Mouse (Mus musculus) limb, embryonic 14.5 days (tissue): ENCODE results near the gene Fam162a. TPM values are rescaled to one million over a fixed set of nuclear protein-coding genes. Genes with fewer than 3 reads are reported as not detected.

Experiments used
- ATAC-seq: fragments of 200-750 bp; cut with Nextera tagmentation; 2 replicates; pipeline ENCODE4 v1.8.0; 2017; ENCODE audit warnings: low read depth, moderate number of reproducible peaks, moderate TSS enrichment; ENCODE audit not compliant: low FRiP score
- DNase-seq: peaks from one replicate; pipeline ENCODE4 v3.0.0-alpha.2; 2015; ENCODE audit warnings: low spot score
- H3K27ac ChIP-seq: fragments of 300-500 bp; sonication (generic); replicated peaks from 2 replicates; pipeline ENCODE4 v1.5.1; 2014; ENCODE audit warnings: low read depth, mild to moderate bottlenecking, low read length, moderate library complexity, mixed read lengths
- H3K27me3 ChIP-seq: fragments of 300-500 bp; sonication (generic); 2 replicates; pipeline ENCODE4 v1.6.1; 2014; ENCODE audit warnings: low read length, mixed read lengths; ENCODE audit not compliant: control insufficient read depth, insufficient read depth
- H3K36me3 ChIP-seq: fragments of 300-500 bp; sonication (generic); 2 replicates; pipeline ENCODE4 v1.6.1; 2014; ENCODE audit warnings: mild to moderate bottlenecking, low read length, moderate library complexity, mixed read lengths; ENCODE audit not compliant: control insufficient read depth, insufficient read depth
- H3K4me1 ChIP-seq: fragments of 300-500 bp; sonication (generic); 2 replicates; pipeline ENCODE4 v1.6.1; 2014; ENCODE audit warnings: antibody characterized with exemption, low read length, mixed read lengths; ENCODE audit not compliant: control insufficient read depth, insufficient read depth
- H3K4me2 ChIP-seq: fragments of 300-500 bp; sonication (generic); replicated peaks from 2 replicates; pipeline ENCODE4 v1.6.1; 2014; ENCODE audit warnings: low read depth, mild to moderate bottlenecking, low read length, moderate library complexity; ENCODE audit not compliant: severe bottlenecking
- H3K4me3 ChIP-seq: fragments of 300-500 bp; sonication (generic); replicated peaks from 2 replicates; pipeline ENCODE4 v1.5.1; 2014; ENCODE audit warnings: low read length
- H3K9ac ChIP-seq: fragments of 300-500 bp; sonication (generic); 2 replicates; pipeline ENCODE4 v1.6.1; 2014; ENCODE audit warnings: mild to moderate bottlenecking, low read depth, low read length, moderate library complexity; ENCODE audit not compliant: severe bottlenecking
- H3K9me3 ChIP-seq: fragments of 300-500 bp; sonication (generic); 2 replicates; pipeline ENCODE4 v1.6.1; 2016; ENCODE audit warnings: low read length; ENCODE audit not compliant: control insufficient read depth
- POLR2A ChIP-seq: fragments of 200-500 bp; IDR thresholded peaks from 2 replicates; pipeline ENCODE4 v1.8.0; 2012; ENCODE audit warnings: inconsistent platforms, mild to moderate bottlenecking, moderate library complexity, borderline replicate concordance; ENCODE audit not compliant: insufficient read depth, insufficient read length; ENCODE audit errors: extremely low read depth
- WGBS: fragments of 180-500 bp; shearing (Covaris S2); extraction: QIAGEN DNeasy Blood & Tissue Kit; methylation state at CpG from one replicate; pipeline ENCODE4 v1.1.7; 2014; 5-methylcytosine and 5-hydroxymethylcytosine counted together
- polyA plus RNA-seq, 2 experiments: library from polyadenylated mRNA; depleted of rRNA in 1 of 2; stranded (reverse) in 1 of 2; unstranded in 1 of 2; fragments of >200 nt; fragmentation: Nextera tagmentation in 1 of 2; extraction: Ambion mirVana in 1 of 2; gene quantifications; 2 replicates each; pipeline versions ENCODE4 v1.2.1 to v1.2.3; 2012 to 2014

The Fam162a gene
- polyA plus RNA-seq, 2 experiments = 270 to 497 TPM

DNA sequence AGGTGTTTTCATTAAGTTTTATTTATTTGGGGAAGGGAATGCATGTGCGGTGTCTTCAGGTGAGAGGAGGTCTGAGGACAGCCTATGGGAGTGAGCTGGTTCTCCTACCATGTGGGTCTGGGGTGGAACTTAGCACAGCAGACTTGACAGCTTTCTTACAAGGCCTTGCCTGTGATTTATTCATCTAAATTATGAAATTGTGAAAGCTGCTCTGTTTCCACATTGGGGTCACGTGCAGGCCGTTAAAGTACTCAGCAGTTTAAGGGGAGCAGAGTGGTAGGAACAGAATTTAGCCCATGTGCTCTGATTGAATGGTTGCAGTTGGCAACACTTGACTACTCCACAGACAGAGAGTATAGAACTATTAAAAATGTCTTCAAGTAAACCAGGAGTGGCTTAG is 8.5 kb upstream of the Fam162a start:
- 95% methylated on average over 3 of the region's 3 CpGs for WGBS

GRCm38 (mm10) chr16:36074772-36075171 is 3.4 kb upstream of the Fam162a start:
- Histone ChIP-seq H3K4me3 (no peak overlapping the region), H3K4me1 (peaks cover 8% of the 10 kb centered on the region), H3K27me3 (no peaks in the 10 kb centered on the region), H3K27ac (no peak overlapping the region), H3K36me3 (no peaks in the 10 kb centered on the region), H3K9ac (no peak overlapping the region), H3K9me3 (no peaks in the 10 kb centered on the region), H3K4me2 (no peak overlapping the region)
- TF ChIP-seq POLR2A = no peak
- 89% methylated on average over 3 of the region's 3 CpGs for WGBS
- DNase-seq (no peak), ATAC-seq (no peak)

More for the DNA sequence above, 8.5 kb upstream of the Fam162a start:
- no peaks in the 10 kb centered on the region for H3K4me1 ChIP-seq
- no peaks in the 10 kb centered on the region for H3K27me3 ChIP-seq
- DNase-seq = no peak
- H3K9ac ChIP-seq = no peak overlapping the region
- no peak overlapping the region for H3K4me2 ChIP-seq
- H3K27ac ChIP-seq = no peak overlapping the region
- no peak overlapping the region for H3K4me3 ChIP-seq
- ATAC-seq = no peak
- H3K36me3 ChIP-seq = peaks cover 19% of the 10 kb centered on the region
- no peaks in the 10 kb centered on the region for H3K9me3 ChIP-seq
- TF ChIP-seq POLR2A = no peak

DNA sequence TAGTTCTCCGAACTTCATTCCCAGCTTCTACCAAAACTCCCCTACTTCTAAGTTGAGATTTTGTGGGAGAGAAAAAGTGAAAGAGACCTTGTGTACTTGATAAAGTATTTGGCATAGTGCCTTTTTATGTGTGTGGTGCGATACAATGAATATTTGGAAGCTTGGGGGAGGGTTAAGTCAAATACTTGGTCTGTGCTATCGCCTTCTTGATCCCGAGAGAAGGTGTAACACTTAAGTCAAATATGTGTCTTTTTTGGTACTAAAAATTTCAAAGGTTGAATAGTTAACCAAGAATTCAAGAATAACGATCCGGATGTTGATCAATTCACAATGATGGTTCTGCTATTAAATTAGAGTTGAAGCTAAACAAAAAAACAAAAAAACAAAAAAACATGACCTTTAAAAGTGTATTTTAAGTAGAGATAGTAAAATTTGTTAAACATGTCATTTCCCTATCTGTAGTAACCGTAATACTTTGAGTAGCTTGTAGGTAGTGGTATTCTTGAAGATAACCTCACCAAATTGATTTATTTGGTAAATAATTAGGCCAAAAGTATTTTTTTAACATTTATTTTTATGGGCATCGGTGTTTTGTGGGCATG is 1.1 kb upstream of the Fam162a start:
- Histone ChIP-seq H3K9ac (peak overlapping the region; percentile 59), H3K9me3 (no peaks in the 10 kb centered on the region), H3K27ac (peak overlapping the region; percentile 90), H3K27me3 (no peaks in the 10 kb centered on the region), H3K36me3 (0 out of 2 replicates have a peak, but pooled peaks cover 5% of the 10 kb centered on the region), H3K4me3 (peak overlapping the region; percentile 81), H3K4me2 (peak overlapping the region; percentile 69), H3K4me1 (peaks cover 27% of the 10 kb centered on the region)
- 29% methylated on average over 8 of the region's 8 CpGs for WGBS
- ATAC-seq (no peak), DNase-seq (peak; percentile 21)
- TF ChIP-seq POLR2A = no peak

- WGBS = 0% methylated on average over 7 of the region's 16 CpGs
- peak overlapping the region; percentile 69 for H3K4me2 ChIP-seq
- H3K36me3 ChIP-seq = 0 out of 2 replicates have a peak, but pooled peaks cover 5% of the 10 kb centered on the region
- peak overlapping the region; percentile 81 for H3K4me3 ChIP-seq
- peaks cover 30% of the 10 kb centered on the region for H3K4me1 ChIP-seq
- H3K27ac ChIP-seq = peak overlapping the region; percentile 90
- no peaks in the 10 kb centered on the region for H3K27me3 ChIP-seq
- no peaks in the 10 kb centered on the region for H3K9me3 ChIP-seq
- no peak for DNase-seq
- peak overlapping the region; percentile 59 for H3K9ac ChIP-seq
- peak; percentile 35 for ATAC-seq
- no peak for TF ChIP-seq POLR2A
Observed at GRCm38 (mm10) chr16:36071071-36071449, 334 bp downstream of the Fam162a start.

- Histone ChIP-seq H3K4me2 (peak overlapping the region; percentile 69), H3K27ac (no peak overlapping the region), H3K4me1 (peaks cover 30% of the 10 kb centered on the region), H3K4me3 (peak overlapping the region; percentile 81), H3K9me3 (no peaks in the 10 kb centered on the region), H3K9ac (peak overlapping the region; percentile 59), H3K27me3 (no peaks in the 10 kb centered on the region), H3K36me3 (0 out of 2 replicates have a peak, but pooled peaks cover 5% of the 10 kb centered on the region)
- TF ChIP-seq POLR2A = no peak
- peak; percentile 45 for DNase-seq
- WGBS = 24% methylated on average over 9 of the region's 9 CpGs
- no peak for ATAC-seq
Observed at GRCm38 (mm10) chr16:36069819-36070575, 1.4 kb downstream of the Fam162a start.
